Mouse (Mus musculus): ENCODE measurements around the gene Tra2a.

DNA sequence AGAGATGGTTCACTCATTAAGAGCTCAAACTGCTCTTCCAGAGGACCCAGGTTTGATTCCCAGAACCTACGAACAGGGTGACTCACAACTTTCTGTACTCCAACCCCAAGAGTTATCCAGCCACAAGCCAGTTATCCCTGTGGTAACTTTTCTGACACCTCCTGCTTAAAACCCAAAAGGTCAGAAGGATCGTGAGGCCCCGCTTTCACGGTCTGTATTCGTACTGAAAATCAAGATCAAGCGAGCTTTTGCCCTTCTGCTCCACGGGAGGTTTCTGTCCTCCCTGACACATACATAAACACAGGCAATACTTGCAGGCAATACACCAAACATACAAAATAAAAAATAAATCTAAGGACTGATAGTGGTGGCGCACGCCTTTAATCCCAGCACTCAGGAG, 27.5 kb downstream of the Tra2a start:
- TF ChIP-seq TAL1 (IDR thresholded peaks at IDR 0.05; ENCODE audit: low read length) (no peak), GATA1 (IDR thresholded peaks at IDR 0.05; ENCODE audit: low read length) (no peak)

All from erythroblast, embryonic 14.5 days (primary cell).